Mouse (Mus musculus): ENCODE measurements around the gene Artn.

GRCm38 (mm10) chr4:117934081-117934480 lies 4.5 kb upstream of the Artn start:
- no peak for TF ChIP-seq POLR2A (IDR thresholded peaks at IDR 0.05; ENCODE audit: insufficient read depth, low read depth, low read length)
- no peak for TF ChIP-seq CTCF (IDR thresholded peaks at IDR 0.05)

All from heart, adult 2 months (tissue).